Mouse (Mus musculus) layer of hippocampus, adult 8-10 months (tissue): ENCODE measurements around the gene Pdhb. TPM values are rescaled to one million over a fixed set of nuclear protein-coding genes. Genes with fewer than 3 reads are reported as not detected.
"Not testable (repeated sequence)": the region's sequence is repeated elsewhere in the genome, so short reads cannot be mapped to it uniquely, and the experiment has no call there.

Experiments
- DNase-seq, 2 experiments: peaks; one replicate each; pipeline ENCODE4 v3.0.0; 2022; ENCODE audit warnings: low spot score in 2 of 2
- total RNA-seq, 4 experiments: library from RNA; stranded (reverse); gene quantifications; 2 replicates each; pipeline ENCODE4 v1.2.4; 2022

Pdhb gene
- total RNA-seq, 4 experiments from 2014 or later = 169 to 185 (median 175) TPM

- DNase-seq = peak in 1 of 2 experiments; percentile 27
Measured at GRCm38 (mm10) chr14:8139724-8140710, 32.8 kb downstream of the Pdhb start.

- peak; percentile 51 to 58 for DNase-seq
Measured at GRCm38 (mm10) chr14:8135130-8135529, 37.7 kb downstream of the Pdhb start.

GRCm38 (mm10) chr14:8134234-8134633 is 38.6 kb downstream of the Pdhb start:
- DNase-seq = no peak

- DNase-seq = no peak
Measured at GRCm38 (mm10) chr14:8132789-8133188, 40.0 kb downstream of the Pdhb start.

- no peak for DNase-seq
Measured at GRCm38 (mm10) chr14:8127971-8128370, 44.9 kb downstream of the Pdhb start.

- no peak for DNase-seq
Measured at GRCm38 (mm10) chr14:8124046-8124881, 48.6 kb downstream of the Pdhb start.

GRCm38 (mm10) chr14:8123611-8124010 is 49.2 kb downstream of the Pdhb start:
- not testable (repeated sequence) for DNase-seq

- peak in 1 of 2 experiments; percentile 35 for DNase-seq
Measured at GRCm38 (mm10) chr14:8123141-8123540, 49.7 kb downstream of the Pdhb start.

GRCm38 (mm10) chr14:8119904-8120303 is 52.9 kb downstream of the Pdhb start:
- DNase-seq = no peak

- DNase-seq = no peak
Measured at GRCm38 (mm10) chr14:8119454-8119853, 53.4 kb downstream of the Pdhb start.

GRCm38 (mm10) chr14:8117371-8117770 is 55.5 kb downstream of the Pdhb start:
- no peak for DNase-seq

Other genes starting within 250 kb of the Pdhb start
- under 1 TPM in 1 of 4 experiments, not detected in 3; 0.71 TPM for gene Gm45521, start 215.7 kb downstream of the Pdhb start, total RNA-seq
- gene Dnase1l3, start 178.5 kb downstream of the Pdhb start, total RNA-seq = not detected
- 10 to 100 TPM; 59.0 to 78.0 (median 67.0) TPM for gene Abhd6, start 170.1 kb downstream of the Pdhb start, total RNA-seq
- gene Rpp14, start 92.7 kb downstream of the Pdhb start, total RNA-seq = 10 to 100 TPM; 24.4 to 31.5 (median 29.1) TPM
- gene Pxk, start 74.8 kb downstream of the Pdhb start, total RNA-seq = 10 to 100 TPM; 27.9 to 36.9 (median 30.0) TPM
- 10 to 100 TPM; 52.8 to 75.2 (median 63.4) TPM for gene Kctd6, start 41.1 kb upstream of the Pdhb start, total RNA-seq
- gene Acox2, start 86.3 kb upstream of the Pdhb start, total RNA-seq = not detected
- gene Fam107a, start 145.0 kb upstream of the Pdhb start, total RNA-seq = 100 to 1,000 TPM; 232 to 320 (median 258) TPM
- not detected for gene Oit1, start 205.7 kb upstream of the Pdhb start, total RNA-seq